Mouse (Mus musculus) gastrocnemius, adult 2 months (tissue): ENCODE measurements around the gene Osbpl11. TPM values are rescaled to one million over a fixed set of nuclear protein-coding genes. Genes with fewer than 3 reads are reported as not detected.
"Not testable (repeated sequence)": the region's sequence is repeated elsewhere in the genome, so short reads cannot be mapped to it uniquely, and the experiment has no call there.

ENCODE experiments used
- DNase-seq: peaks from one replicate; pipeline ENCODE4 v3.0.0; 2022
- H3K27ac ChIP-seq: fragments of 200-600 bp; 2 replicates; pipeline ENCODE4 v1.8.1; 2022; ENCODE audit warnings: mild to moderate bottlenecking
- H3K4me3 ChIP-seq: fragments of 200-600 bp; 2 replicates; pipeline ENCODE4 v1.8.1; 2022; ENCODE audit warnings: mild to moderate bottlenecking, moderate library complexity
- CTCF ChIP-seq: fragments of 200-600 bp; IDR thresholded peaks from 2 replicates; pipeline ENCODE4 v1.8.1; 2022; ENCODE audit warnings: antibody characterized with exemption, mild to moderate bottlenecking, moderate library complexity
- intact Hi-C: fragments of 180-260 bp; cut with DNase I; formaldehyde crosslinking; loops from one replicate; pipeline ENCODE4 v1.15.1; 2025
- total RNA-seq, 2 experiments: library from RNA; stranded (reverse); gene quantifications; 2 replicates each; pipeline ENCODE4 v1.2.3; 2021

Gene Osbpl11
- total RNA-seq, 2 experiments from 2014 or later: 15.5 to 15.6 TPM

DNA sequence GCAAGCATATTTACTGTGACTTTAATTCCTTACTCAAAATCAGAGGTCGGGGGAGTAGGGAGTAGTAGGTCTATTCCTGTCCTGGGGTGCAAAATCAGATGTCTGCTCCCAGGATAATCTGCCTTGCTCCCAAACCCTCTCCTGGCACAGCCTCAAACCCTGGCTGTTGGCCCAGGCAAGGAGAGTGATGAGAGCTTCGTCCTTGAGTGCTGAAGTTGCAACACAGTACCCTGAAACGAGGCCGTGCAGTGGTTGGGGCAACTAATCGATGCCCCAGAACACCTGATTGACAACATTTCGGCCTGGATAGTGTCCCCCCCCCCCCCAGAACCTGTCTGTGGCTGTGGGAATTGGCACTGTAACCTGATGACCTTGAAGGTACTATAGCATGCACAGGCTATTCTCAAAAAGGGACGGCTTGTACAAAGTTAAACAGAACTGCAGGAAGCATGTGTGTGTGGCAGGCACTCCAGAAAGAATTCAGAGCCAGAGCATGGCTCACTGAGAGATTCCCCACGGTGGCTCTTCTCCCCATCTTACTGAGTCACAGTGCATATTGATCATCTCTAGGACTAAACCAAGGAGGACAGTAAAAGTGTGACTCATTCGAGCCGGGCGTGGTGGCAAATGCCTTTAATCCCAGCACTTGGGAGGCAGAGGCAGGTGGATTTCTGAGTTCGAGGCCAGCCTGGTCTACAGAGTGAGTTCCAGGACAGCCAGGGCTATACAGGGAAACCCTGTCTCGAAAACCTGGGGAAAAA is 21.4 kb upstream of the Osbpl11 start:
- Histone ChIP-seq H3K27ac (no peak overlapping the region), H3K4me3 (no peak overlapping the region)
- no peak for TF ChIP-seq CTCF
- peak; percentile 71 for DNase-seq
- intact Hi-C loops: no loop called here

DNA sequence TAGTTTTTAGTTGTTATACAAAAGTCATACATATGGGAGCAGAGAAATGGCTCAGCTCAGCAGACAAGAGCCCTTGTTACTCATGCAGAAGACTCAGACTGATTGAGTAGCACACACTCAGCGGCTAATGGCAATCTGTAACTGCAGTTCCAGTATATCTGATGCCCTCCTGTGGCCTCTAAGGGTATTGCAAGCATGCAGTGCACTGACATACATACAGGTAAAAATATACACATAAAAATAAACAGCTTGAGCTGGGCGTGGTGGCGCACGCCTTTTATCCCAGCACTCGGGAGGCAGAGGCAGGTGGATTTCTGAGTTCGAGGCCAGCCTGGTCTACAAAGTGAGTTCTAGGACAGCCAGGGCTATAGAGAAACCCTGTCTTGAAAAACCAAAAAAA is 18.6 kb upstream of the Osbpl11 start:
- H3K27ac ChIP-seq, intact Hi-C loops, H3K4me3 ChIP-seq: not testable (repeated sequence)
- DNase-seq: peak; percentile 30
- TF ChIP-seq CTCF: peak; percentile 61

DNA sequence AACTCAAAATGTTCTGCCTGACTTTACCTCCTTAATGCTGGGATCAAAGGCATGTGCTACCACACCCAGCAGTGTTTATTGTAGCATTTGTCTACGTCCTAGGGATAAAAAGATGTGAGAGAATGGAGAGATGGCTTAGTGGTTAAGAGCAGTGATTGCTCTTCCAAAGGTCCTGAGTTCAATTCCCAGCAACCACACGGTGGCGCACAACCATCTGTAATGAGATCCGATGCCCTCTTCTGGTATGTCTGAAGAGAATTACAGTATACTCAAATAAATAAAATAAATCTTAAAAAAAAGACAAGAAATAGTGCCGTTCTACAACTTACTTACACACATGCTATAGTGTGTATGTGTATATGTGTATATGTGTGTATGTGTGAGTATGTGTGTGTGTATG is 17.3 kb upstream of the Osbpl11 start:
- peak; percentile 36; the same call in 1 of the 2 replicates for TF ChIP-seq CTCF
- Histone ChIP-seq H3K27ac (no peak overlapping the region), H3K4me3 (no peak overlapping the region)
- intact Hi-C loops: no loop called here
- DNase-seq: no peak

DNA sequence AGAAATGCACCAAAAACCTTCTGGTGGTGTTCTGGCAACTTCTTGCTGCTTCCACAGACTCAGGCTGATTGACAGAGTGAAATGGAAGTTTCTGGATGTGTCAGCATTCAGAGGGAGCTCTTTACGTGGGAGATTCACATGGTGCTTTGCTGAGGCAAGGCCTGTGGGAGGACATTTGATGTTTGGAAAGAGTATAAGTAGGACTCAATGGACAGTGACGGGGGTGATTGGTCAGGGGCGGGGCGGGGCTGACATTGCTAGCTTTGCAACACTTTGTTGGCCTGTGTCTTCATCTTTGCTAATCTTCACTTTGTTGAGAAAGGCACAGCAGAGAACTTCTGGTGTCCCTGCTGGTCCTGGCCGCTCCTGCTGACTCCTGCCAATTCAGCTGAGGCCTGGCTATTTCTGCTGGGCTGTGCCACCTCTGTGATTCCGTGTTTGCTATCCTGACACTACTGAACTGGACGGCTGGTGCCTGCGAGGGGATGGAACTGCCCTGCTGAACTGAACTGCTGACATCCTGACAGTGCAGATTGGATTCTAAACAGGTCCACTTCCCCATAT is 15.3 kb upstream of the Osbpl11 start:
- no peak for DNase-seq
- TF ChIP-seq CTCF: no peak
- Histone ChIP-seq H3K27ac (no peak overlapping the region), H3K4me3 (no peak overlapping the region)
- intact Hi-C loops: no loop called here

DNA sequence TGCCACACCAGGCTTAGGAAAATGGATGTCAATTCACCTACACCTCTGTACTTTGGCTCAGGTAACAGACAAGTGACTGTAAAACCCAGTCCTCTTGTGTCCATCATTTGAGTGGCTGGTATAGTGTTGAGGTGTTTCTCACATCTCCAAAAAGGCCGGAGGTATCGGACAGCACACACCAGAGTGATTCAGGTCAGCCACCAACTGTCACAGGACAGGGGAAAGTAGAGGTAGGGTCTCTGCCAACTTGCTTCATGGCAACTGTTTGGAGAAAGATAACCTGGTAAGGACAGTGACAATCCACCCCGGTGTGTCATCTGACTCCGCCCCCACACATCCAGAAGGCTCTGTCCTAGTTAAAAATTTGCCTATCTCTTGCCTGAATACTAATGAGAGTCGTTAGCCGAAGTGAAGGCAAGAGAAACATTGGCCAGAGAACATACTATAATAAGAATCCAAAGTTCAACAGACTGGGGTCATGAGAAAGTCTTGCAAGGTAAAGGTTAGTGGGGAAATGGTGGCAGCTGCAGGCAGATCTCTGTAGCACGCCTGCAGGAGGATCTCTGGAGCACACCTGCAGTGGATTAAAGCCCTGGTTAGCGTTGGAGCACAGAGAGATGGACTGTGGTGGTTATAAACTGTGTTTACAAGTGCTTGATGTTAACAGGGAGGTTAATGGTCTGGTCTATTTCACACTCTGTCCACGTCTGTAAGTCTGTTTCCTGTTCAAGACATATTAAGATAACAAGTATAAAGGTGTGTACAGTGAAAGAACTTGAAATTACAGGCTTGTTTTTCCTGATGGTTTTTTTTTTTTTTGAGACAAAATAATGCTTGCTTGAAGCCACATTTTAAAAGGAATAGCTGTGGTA is 13.9 kb upstream of the Osbpl11 start:
- DNase-seq: no peak
- TF ChIP-seq CTCF: no peak
- intact Hi-C loops: no loop called here
- Histone ChIP-seq H3K27ac (no peak overlapping the region), H3K4me3 (no peak overlapping the region)

DNA sequence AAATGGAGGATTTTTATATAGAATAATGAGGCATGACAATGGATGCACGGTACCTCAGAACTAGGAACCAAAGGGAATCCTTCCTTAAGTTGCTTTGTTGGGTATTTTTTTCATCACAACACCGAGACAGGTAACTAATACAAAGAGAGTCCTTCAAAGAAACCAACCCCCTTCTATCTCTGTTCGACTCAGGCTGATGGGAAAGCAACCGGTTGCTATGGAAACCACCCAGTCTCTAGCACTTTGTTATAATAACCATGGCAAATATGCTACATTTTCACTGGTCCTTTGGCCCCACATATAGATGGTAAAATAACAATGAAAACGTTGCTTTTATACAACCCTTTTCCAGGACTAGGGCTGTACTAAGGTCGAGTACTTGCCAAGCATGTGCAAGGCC is 13.1 kb upstream of the Osbpl11 start:
- Histone ChIP-seq H3K4me3 (no peak overlapping the region), H3K27ac (no peak overlapping the region)
- DNase-seq: no peak
- intact Hi-C loops: no loop called here
- no peak for TF ChIP-seq CTCF

DNA sequence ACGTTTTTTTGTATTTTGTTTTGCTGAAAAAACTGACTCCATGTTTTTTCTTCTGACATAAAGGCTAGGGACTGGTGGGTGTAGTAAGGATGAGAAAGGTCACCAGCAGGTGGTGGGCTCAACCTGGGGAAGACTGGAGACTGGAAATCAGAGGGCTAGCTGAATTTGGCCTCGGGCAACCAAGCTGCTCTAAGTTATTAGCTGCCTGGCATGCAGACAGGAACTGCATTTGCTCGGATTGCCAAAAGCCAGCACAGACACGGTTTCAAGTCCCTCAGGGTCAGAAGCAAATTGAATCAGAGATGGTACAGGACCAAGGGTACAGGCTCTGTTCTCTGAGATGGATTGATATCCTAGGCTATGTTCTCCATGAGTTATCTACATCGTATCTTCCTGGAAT is 11.7 kb upstream of the Osbpl11 start:
- no peak for DNase-seq
- intact Hi-C loops: no loop called here
- no peak overlapping the region for H3K4me3 ChIP-seq
- no peak overlapping the region for H3K27ac ChIP-seq
- TF ChIP-seq CTCF: no peak

DNA sequence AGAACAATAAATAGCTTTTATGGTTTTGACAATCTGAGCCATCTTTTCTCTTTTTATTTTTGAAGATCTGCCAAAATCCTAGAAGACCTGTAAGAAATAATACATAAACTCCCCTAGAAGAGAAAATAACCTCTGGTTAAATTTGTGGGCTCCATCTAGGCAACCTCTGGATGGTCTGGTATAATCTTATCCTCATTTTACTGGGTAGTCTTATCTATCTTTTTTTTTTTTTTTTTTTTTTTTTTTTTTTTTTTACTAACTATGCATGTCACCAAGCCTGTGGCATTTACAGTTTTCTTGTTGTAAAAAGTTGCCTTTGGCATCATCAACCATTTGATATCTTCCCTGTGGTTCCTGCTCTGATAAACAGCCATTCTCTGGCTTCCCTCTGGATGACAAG is 10.2 kb upstream of the Osbpl11 start:
- no peak overlapping the region for H3K27ac ChIP-seq
- no peak for DNase-seq
- H3K4me3 ChIP-seq: no peak overlapping the region
- intact Hi-C loops: no loop called here
- TF ChIP-seq CTCF: no peak

DNA sequence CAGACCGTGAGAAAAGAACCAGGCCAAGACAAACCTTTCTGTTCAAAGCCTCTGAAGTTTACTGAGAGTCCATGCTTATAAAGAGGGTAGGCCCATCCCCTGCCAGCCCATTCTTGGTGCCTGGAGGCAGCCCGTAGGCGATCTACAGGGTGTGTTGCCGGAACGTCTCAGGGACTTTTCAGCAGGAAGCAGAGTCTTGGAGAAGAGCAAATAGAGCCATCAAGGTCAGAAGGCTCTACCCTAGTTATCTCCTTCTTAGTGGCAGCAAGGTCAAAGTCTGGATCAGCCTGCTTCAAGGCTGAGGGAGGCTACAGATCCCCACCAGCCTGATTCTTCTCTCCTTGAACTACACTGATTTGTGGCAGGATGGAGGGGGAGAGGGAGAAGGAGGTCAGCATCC is 8.0 kb upstream of the Osbpl11 start:
- not testable (repeated sequence) for H3K4me3 ChIP-seq

DNA sequence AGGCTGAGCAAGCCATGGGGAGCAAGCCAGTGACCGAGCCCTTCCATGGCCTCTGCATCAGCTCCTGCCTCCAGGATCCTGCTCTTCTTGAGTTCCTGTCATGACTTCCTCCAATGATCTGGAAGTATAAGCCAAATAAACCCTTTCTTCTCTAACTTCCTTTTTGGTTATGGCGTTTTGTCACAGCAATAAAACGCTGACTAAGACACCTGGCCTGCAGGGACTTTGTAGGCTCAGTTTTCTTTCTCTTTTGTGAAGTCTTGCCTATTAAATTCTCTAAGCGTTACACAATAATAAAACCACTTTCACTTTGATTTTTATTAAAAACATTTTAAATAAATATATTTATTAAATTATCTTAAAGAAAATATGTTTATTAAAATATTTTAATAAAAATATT is 7.1 kb upstream of the Osbpl11 start:
- TF ChIP-seq CTCF: no peak
- no peak for DNase-seq
- peak overlapping the region; percentile 77; the same call in 1 of the 2 replicates for H3K27ac ChIP-seq
- no peak overlapping the region for H3K4me3 ChIP-seq
- intact Hi-C loops: no loop called here

More for the DNA sequence above, 8.0 kb upstream of the Osbpl11 start:
- H3K27ac ChIP-seq, DNase-seq, intact Hi-C loops: not testable (repeated sequence)

DNA sequence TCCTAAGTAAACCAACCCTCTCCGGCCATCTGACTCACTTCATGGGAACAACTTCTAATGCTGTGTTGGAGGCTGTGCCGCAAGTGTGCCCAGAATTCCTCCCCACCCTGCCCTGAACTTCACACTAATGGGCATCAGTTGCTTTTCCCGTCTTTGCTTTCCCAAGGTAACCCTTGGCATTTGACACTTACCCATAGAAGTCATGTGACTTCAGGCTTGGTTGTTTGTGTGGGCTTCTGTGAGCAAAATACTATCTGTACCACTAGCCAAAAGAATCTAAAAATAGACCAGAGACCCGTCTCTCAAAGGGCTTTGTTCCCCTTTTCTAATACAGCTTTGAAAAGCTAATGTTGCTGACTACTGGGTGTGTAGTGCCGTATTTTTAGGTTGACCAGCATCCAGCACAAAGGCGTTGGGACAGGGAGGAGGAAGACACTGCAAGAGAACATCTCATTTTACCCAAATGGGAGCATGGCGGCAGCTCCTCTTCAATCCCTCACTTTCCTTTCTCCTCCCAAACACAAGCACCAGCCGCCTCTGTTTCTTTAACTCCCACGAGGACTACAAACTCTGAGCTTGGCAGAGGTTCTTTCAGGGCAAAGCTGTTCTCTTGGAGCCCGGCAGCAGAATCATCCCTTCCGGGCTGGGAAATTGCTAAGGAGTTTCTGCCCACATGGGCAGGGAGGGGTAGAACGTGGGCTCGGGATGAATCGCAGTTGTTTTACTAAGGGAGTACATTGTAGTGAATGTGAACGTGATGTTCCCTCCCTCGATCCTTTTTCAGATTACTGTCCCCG is 6.4 kb upstream of the Osbpl11 start:
- intact Hi-C loops: no loop called here
- Histone ChIP-seq H3K4me3 (peak overlapping the region; percentile 64), H3K27ac (peak overlapping the region; percentile 77)
- TF ChIP-seq CTCF: no peak
- DNase-seq: peak; percentile 46

DNA sequence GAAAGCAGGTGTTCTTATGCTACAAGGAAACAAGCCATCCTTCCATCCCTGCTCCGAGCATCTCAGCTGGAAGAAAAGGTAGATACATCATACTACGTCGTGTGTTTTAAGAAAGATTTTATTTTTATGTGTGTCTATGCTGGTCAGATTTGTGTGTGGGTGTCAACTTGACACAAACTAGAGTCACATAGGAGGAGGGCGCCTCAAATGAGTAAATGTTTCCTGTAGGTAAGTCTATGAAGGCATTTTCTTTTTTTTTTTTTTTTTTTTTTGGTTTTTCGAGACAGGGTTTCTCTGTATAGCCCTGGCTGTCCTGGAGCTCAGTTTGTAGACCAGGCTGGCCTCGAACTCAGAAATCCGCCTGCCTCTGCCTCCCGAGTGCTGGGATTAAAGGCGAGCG is 5.6 kb upstream of the Osbpl11 start:
- DNase-seq, intact Hi-C loops, H3K4me3 ChIP-seq: not testable (repeated sequence)
- H3K27ac ChIP-seq: peak overlapping the region; percentile 77
